Mouse (Mus musculus) limb, embryonic 14.5 days (tissue): Measurements from ENCODE around the gene Stat1. TPM values are rescaled to one million over a fixed set of nuclear protein-coding genes. Genes with fewer than 3 reads are reported as not detected.

Experiments
- ATAC-seq: fragments of 200-750 bp; cut with Nextera tagmentation; 2 replicates; pipeline ENCODE4 v1.8.0; 2017; ENCODE audit warnings: low read depth, moderate number of reproducible peaks, moderate TSS enrichment; ENCODE audit not compliant: low FRiP score
- DNase-seq: peaks from one replicate; pipeline ENCODE4 v3.0.0-alpha.2; 2015; ENCODE audit warnings: low spot score
- H3K27ac ChIP-seq: fragments of 300-500 bp; sonication (generic); replicated peaks from 2 replicates; pipeline ENCODE4 v1.5.1; 2014; ENCODE audit warnings: low read depth, mild to moderate bottlenecking, low read length, moderate library complexity, mixed read lengths
- H3K27me3 ChIP-seq: fragments of 300-500 bp; sonication (generic); 2 replicates; pipeline ENCODE4 v1.6.1; 2014; ENCODE audit warnings: low read length, mixed read lengths; ENCODE audit not compliant: control insufficient read depth, insufficient read depth
- H3K36me3 ChIP-seq: fragments of 300-500 bp; sonication (generic); 2 replicates; pipeline ENCODE4 v1.6.1; 2014; ENCODE audit warnings: mild to moderate bottlenecking, low read length, moderate library complexity, mixed read lengths; ENCODE audit not compliant: control insufficient read depth, insufficient read depth
- H3K4me1 ChIP-seq: fragments of 300-500 bp; sonication (generic); 2 replicates; pipeline ENCODE4 v1.6.1; 2014; ENCODE audit warnings: antibody characterized with exemption, low read length, mixed read lengths; ENCODE audit not compliant: control insufficient read depth, insufficient read depth
- H3K4me2 ChIP-seq: fragments of 300-500 bp; sonication (generic); replicated peaks from 2 replicates; pipeline ENCODE4 v1.6.1; 2014; ENCODE audit warnings: low read depth, mild to moderate bottlenecking, low read length, moderate library complexity; ENCODE audit not compliant: severe bottlenecking
- H3K4me3 ChIP-seq: fragments of 300-500 bp; sonication (generic); replicated peaks from 2 replicates; pipeline ENCODE4 v1.5.1; 2014; ENCODE audit warnings: low read length
- H3K9ac ChIP-seq: fragments of 300-500 bp; sonication (generic); 2 replicates; pipeline ENCODE4 v1.6.1; 2014; ENCODE audit warnings: mild to moderate bottlenecking, low read depth, low read length, moderate library complexity; ENCODE audit not compliant: severe bottlenecking
- H3K9me3 ChIP-seq: fragments of 300-500 bp; sonication (generic); 2 replicates; pipeline ENCODE4 v1.6.1; 2016; ENCODE audit warnings: low read length; ENCODE audit not compliant: control insufficient read depth
- POLR2A ChIP-seq: fragments of 200-500 bp; IDR thresholded peaks from 2 replicates; pipeline ENCODE4 v1.8.0; 2012; ENCODE audit warnings: inconsistent platforms, mild to moderate bottlenecking, moderate library complexity, borderline replicate concordance; ENCODE audit not compliant: insufficient read depth, insufficient read length; ENCODE audit errors: extremely low read depth
- WGBS: fragments of 180-500 bp; shearing (Covaris S2); extraction: QIAGEN DNeasy Blood & Tissue Kit; methylation state at CpG from one replicate; pipeline ENCODE4 v1.1.7; 2014; 5-methylcytosine and 5-hydroxymethylcytosine counted together
- polyA plus RNA-seq, 2 experiments: library from polyadenylated mRNA; depleted of rRNA in 1 of 2; stranded (reverse) in 1 of 2; unstranded in 1 of 2; fragments of >200 nt; fragmentation: Nextera tagmentation in 1 of 2; extraction: Ambion mirVana in 1 of 2; gene quantifications; 2 replicates each; pipeline versions ENCODE4 v1.2.1 to v1.2.3; 2012 to 2014

Stat1 gene
- polyA plus RNA-seq, 2 experiments: 12.9 to 20.6 TPM

DNA sequence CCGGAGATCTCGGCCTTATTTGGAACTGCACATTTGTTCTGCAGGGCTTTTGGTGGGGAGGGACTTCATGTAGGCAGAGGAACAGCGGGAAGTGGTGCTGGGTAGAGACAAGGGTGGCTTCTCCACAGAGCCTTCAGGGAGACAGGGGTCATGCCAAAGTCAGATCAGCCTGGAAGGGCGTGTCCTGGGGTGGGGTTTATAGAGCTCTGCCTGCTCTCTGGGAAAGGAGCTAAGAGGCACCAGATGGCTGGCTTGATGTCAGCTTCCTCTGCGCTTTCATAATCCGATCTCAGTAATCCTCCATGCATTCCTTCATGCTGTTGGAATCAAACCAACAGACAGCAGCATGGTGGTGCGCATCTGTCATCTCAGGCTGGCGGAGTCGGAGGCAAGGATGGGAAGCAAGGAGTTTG is 30.7 kb downstream of the Stat1 start:
- Histone ChIP-seq H3K27ac (no peak overlapping the region), H3K4me1 (peaks cover 12% of the 10 kb centered on the region; the same call in 1 of the 2 replicates), H3K9me3 (no peaks in the 10 kb centered on the region), H3K9ac (no peak overlapping the region), H3K36me3 (peaks cover 5% of the 10 kb centered on the region), H3K4me2 (no peak overlapping the region), H3K27me3 (no peaks in the 10 kb centered on the region), H3K4me3 (no peak overlapping the region)
- no peak for TF ChIP-seq POLR2A
- WGBS: 45% methylated on average over 9 of the region's 9 CpGs
- peak; percentile 83 for DNase-seq
- ATAC-seq: peak; percentile 60

DNA sequence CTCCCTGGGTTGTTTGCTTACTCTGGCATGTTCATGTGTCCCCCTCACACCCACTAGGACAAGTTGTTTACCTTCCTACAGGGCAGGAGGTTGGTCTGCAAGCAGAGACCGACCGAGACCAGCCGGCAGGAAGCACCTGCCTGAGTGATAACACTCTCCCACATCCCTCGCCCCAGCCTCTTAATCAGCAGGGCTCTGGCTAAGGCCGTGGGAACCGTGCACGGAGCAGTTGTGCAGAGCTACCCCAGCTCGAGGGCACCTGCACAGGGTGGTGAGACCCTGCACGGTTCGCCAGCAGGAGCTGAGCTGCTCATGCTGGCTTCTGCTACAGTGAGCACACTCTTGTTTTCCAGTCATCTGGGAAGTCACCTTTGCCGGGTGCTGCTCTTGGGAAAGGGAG is 31.4 kb downstream of the Stat1 start:
- Histone ChIP-seq H3K36me3 (peaks cover 12% of the 10 kb centered on the region; the same call in 1 of the 2 replicates), H3K4me3 (no peak overlapping the region), H3K4me2 (no peak overlapping the region), H3K27me3 (no peaks in the 10 kb centered on the region), H3K9ac (no peak overlapping the region), H3K9me3 (no peaks in the 10 kb centered on the region), H3K4me1 (peaks cover 12% of the 10 kb centered on the region; the same call in 1 of the 2 replicates), H3K27ac (no peak overlapping the region)
- no peak for ATAC-seq
- no peak for TF ChIP-seq POLR2A
- WGBS: 39% methylated on average over 11 of the region's 11 CpGs
- DNase-seq: no peak

DNA sequence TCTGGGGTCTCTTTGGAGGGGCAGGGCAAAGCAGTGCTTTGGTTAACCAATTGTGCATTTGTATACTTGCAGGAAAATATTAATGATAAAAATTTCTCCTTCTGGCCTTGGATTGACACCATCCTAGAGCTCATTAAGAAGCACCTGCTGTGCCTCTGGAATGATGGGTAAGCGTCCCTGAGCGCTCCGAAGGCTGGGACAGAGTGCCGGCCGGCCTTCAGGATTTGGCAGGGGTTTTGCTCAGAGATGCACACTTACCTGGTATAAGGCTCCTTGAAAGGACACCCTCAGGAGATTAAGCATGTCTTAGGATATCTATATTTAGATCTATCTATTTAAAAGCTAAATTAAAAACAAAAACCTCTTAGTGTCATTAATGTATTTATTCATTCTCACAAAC is 31.9 kb downstream of the Stat1 start:
- H3K36me3 ChIP-seq: peaks cover 15% of the 10 kb centered on the region; the same call in 1 of the 2 replicates
- H3K27me3 ChIP-seq: no peaks in the 10 kb centered on the region
- no peaks in the 10 kb centered on the region for H3K9me3 ChIP-seq
- TF ChIP-seq POLR2A: no peak
- no peak overlapping the region for H3K9ac ChIP-seq
- no peak overlapping the region for H3K27ac ChIP-seq
- H3K4me2 ChIP-seq: no peak overlapping the region
- no peak overlapping the region for H3K4me3 ChIP-seq
- ATAC-seq (no peak), DNase-seq (no peak)
- H3K4me1 ChIP-seq: peaks cover 12% of the 10 kb centered on the region; the same call in 1 of the 2 replicates
- 92% methylated on average over 5 of the region's 5 CpGs for WGBS

DNA sequence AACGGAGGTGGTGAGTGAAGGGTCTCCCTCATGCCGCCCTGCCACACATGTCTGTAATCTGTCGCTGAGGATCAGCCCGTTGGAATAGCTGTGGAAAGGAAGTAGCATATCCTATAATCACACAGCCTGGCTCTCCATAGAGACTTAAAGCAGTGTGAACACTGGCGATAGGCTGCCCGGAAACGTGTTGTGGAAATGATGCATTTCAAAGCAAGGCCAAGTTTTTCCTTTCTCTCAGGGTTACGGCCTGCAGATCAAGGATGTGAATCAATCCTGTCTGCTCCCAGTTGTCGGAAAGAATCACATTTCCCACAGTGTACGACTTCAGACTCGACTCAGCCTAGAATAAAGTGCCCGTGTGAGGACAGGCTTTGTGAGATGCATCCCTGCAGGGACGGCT is 33.1 kb downstream of the Stat1 start:
- Histone ChIP-seq H3K27me3 (no peaks in the 10 kb centered on the region), H3K9ac (no peak overlapping the region), H3K36me3 (peaks cover 16% of the 10 kb centered on the region; the same call in 1 of the 2 replicates), H3K4me1 (peaks cover 12% of the 10 kb centered on the region; the same call in 1 of the 2 replicates), H3K4me3 (no peak overlapping the region), H3K4me2 (no peak overlapping the region), H3K27ac (no peak overlapping the region), H3K9me3 (no peaks in the 10 kb centered on the region)
- no peak for TF ChIP-seq POLR2A
- WGBS: 68% methylated on average over 13 of the region's 13 CpGs
- no peak for ATAC-seq
- no peak for DNase-seq

DNA sequence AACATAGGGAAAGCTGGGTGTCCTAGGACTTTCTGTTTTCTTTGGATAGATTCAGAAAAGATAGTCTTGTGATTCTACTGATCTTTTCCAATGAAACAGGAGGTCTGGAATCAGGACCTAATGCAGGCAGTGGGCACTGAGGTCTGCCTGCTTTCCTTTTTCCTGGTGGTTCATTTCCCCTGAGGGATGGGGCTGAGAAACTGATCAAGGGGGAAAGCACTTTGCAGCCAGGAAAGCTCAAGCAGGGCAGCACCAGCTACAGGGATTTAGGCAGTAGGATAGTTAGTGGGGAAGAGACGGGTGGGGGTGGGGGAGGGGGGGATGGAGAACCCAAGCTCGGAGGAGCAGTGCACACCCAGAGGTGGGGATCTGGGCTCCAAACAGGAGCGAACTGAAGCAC is 33.7 kb downstream of the Stat1 start:
- DNase-seq: no peak
- Histone ChIP-seq H3K9ac (no peak overlapping the region), H3K36me3 (peaks cover 21% of the 10 kb centered on the region; the same call in 1 of the 2 replicates), H3K4me1 (0 out of 2 replicates have a peak, but pooled peaks cover 12% of the 10 kb centered on the region), H3K4me2 (no peak overlapping the region), H3K27me3 (no peaks in the 10 kb centered on the region), H3K27ac (no peak overlapping the region), H3K4me3 (no peak overlapping the region), H3K9me3 (no peaks in the 10 kb centered on the region)
- TF ChIP-seq POLR2A: no peak
- 47% methylated on average over 3 of the region's 3 CpGs for WGBS
- ATAC-seq: no peak
